Mouse (Mus musculus): ENCODE data around the gene Pex3. TPM values are rescaled to one million over a fixed set of nuclear protein-coding genes. Genes with fewer than 3 reads are reported as not detected.

Pex3 gene
- polyA plus RNA-seq, 1 experiment from 2014 or later: 22.3 TPM

DNA sequence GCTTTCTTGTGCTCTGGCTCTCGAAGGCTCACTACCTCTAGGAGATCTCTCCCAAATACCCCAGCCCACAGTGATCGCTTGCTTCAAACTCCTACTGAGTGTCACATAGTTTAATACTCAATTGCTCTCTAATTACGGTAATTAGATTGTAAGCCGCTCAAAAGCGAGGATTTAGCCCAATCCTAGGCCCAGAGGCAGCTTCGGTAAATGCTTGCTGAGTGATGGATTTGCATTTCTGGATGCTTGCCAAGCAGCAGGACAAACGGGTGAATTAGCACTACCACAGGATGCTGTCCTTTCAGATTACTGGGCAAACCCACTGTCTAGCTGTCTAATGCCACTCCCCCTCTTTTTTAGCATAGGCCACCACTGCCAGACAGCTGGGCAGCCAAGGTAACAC lies 16.9 kb upstream of the Pex3 start:
- peak; percentile 89 for ATAC-seq (ENCODE audit: low FRiP score)
- H3K9ac ChIP-seq: no peak overlapping the region
- no peaks in the 10 kb centered on the region for H3K9me3 ChIP-seq
- H3K4me3 ChIP-seq (replicated peaks): no peak overlapping the region
- peaks cover 16% of the 10 kb centered on the region for H3K4me1 ChIP-seq
- WGBS: 10% methylated on average over 7 of the region's 7 CpGs
- peaks cover 55% of the 10 kb centered on the region for H3K27me3 ChIP-seq
- H3K27ac ChIP-seq: no peak overlapping the region
- H3K36me3 ChIP-seq (replicated peaks): no peaks in the 10 kb centered on the region
- no peak overlapping the region for H3K4me2 ChIP-seq

DNA sequence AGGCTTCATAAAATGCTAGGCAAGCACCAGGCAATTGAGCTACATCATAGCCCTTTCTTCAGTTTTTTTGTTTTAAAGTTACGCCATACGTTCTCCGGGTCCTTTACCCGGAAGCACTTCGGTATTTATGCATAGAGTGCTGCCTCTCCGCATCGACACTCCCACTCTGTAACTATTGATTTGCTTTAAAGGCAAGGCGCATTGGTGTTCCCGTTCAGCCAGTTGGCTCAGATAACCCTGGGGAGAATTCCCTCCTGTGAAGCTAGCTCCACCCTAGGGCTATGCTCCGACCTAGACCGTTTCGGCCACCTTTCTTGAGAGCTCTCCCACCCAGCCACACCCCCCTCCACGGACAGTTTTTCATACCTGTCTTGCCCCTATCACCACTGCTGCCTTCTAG lies 13.5 kb upstream of the Pex3 start:
- no peak overlapping the region for H3K27ac ChIP-seq
- H3K9me3 ChIP-seq: no peaks in the 10 kb centered on the region
- H3K4me2 ChIP-seq: no peak overlapping the region
- WGBS: 73% methylated on average over 13 of the region's 13 CpGs
- no peak overlapping the region for H3K9ac ChIP-seq
- H3K4me1 ChIP-seq: peaks cover 16% of the 10 kb centered on the region
- H3K27me3 ChIP-seq: peaks cover 36% of the 10 kb centered on the region
- H3K4me3 ChIP-seq (replicated peaks): no peak overlapping the region
- no peak for ATAC-seq (ENCODE audit: low FRiP score)
- no peaks in the 10 kb centered on the region; the same call in 1 of the 2 replicates for H3K36me3 ChIP-seq (replicated peaks)

GRCm38 (mm10) chr10:13565080-13565448 lies 12.1 kb upstream of the Pex3 start:
- H3K9me3 ChIP-seq: no peaks in the 10 kb centered on the region
- H3K36me3 ChIP-seq (replicated peaks): peaks cover 6% of the 10 kb centered on the region; the same call in 1 of the 2 replicates
- peaks cover 28% of the 10 kb centered on the region for H3K27me3 ChIP-seq
- no peak overlapping the region for H3K9ac ChIP-seq
- 67% methylated on average over 8 of the region's 8 CpGs for WGBS
- no peak overlapping the region for H3K27ac ChIP-seq
- H3K4me1 ChIP-seq: peaks cover 7% of the 10 kb centered on the region
- H3K4me3 ChIP-seq (replicated peaks): 0 out of 2 replicates have a peak overlapping the region, but pooled peaks have one; percentile 8
- H3K4me2 ChIP-seq: peak overlapping the region; percentile 41
- ATAC-seq (ENCODE audit: low FRiP score): no peak

DNA sequence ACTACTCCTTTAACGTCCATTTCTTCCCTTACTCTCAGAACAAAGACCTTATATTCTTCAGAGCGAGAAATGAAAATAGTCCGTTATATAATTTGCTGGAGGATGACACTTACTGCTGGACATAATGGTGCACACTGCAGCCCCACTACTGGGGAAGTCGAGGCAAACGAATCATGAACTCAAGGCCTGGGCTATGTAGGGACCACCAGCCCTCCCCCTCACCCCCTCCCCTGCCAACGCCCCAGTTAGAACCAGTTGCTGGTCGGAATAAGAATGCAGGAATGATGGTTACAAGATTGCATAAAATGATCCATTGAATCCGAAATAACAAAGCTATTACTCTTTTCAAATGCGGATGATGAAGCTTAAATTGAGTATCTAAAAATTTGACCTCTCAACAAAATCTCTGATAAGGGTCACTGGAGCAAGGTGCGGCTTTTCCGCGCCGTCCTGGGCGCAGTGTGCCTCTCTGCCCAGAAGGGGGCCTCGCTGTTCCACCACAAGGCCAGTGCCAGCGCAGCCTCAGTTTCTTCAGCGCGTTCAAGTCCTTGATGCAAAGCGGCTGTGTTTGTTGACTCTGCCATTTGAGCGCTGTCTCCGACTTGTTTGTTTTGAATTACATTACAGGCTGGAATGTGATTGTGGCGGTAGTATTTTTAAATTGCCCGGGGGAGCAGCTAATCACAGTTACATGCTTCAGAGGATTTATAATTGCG lies 11.6 kb upstream of the Pex3 start:
- H3K27ac ChIP-seq: no peak overlapping the region
- H3K4me3 ChIP-seq (replicated peaks): 0 out of 2 replicates have a peak overlapping the region, but pooled peaks have one; percentile 8
- peak; percentile 63; the same call in 1 of the 2 replicates for ATAC-seq (ENCODE audit: low FRiP score)
- H3K27me3 ChIP-seq: peaks cover 28% of the 10 kb centered on the region
- peaks cover 6% of the 10 kb centered on the region; the same call in 1 of the 2 replicates for H3K36me3 ChIP-seq (replicated peaks)
- H3K4me1 ChIP-seq: 0 out of 2 replicates have a peak, but pooled peaks cover 1% of the 10 kb centered on the region
- no peak overlapping the region for H3K9ac ChIP-seq
- no peaks in the 10 kb centered on the region for H3K9me3 ChIP-seq
- peak overlapping the region; percentile 41 for H3K4me2 ChIP-seq
- WGBS: 28% methylated on average over 24 of the region's 24 CpGs

DNA sequence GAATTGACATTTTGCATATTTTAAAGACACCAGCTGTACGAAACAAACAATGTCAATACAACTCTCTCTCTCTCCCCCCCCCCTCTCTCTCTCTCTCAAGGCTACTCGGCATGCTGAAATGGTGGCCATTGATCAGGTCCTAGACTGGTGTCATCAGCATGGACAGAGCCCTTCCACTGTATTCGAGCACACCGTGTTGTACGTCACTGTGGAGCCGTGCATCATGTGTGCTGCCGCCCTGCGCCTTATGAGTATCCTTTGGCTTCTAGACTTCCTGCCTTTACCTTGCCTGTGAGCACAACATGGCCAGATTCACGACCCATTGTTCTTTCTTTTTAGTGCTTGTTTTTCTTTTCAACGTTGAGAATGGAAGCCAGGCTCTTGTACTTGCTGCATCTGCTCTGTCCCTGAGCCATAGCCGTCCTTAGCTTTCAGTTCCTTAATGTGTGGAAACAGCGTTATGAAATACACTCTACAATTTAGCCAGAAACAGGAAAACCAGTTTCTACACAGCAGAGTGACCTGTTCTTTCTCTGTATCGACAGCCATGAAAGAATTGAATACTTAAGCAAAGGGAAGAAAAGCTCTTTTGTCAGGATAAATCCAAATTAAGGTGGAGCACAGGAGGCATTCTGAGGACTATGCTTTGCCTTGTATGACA lies 7.2 kb upstream of the Pex3 start:
- Histone ChIP-seq H3K4me1 (no peaks in the 10 kb centered on the region), H3K9me3 (no peaks in the 10 kb centered on the region), H3K27ac (no peak overlapping the region), H3K9ac (no peak overlapping the region), H3K4me3 (replicated peaks) (no peak overlapping the region), H3K36me3 (replicated peaks) (peaks cover 6% of the 10 kb centered on the region; the same call in 1 of the 2 replicates), H3K4me2 (no peak overlapping the region), H3K27me3 (no peaks in the 10 kb centered on the region)
- ATAC-seq (ENCODE audit: low FRiP score): no peak
- 91% methylated on average over 13 of the region's 13 CpGs for WGBS

- Histone ChIP-seq H3K9ac (no peak overlapping the region), H3K9me3 (no peaks in the 10 kb centered on the region), H3K4me1 (peaks cover 11% of the 10 kb centered on the region), H3K27ac (no peak overlapping the region), H3K4me3 (replicated peaks) (no peak overlapping the region), H3K27me3 (no peaks in the 10 kb centered on the region), H3K4me2 (no peak overlapping the region), H3K36me3 (replicated peaks) (no peaks in the 10 kb centered on the region)
- ATAC-seq (ENCODE audit: low FRiP score): no peak
- 81% methylated on average over 1 of the region's 1 CpGs for WGBS
These were observed 1.4 kb upstream of the Pex3 start for GRCm38 (mm10) chr10:13554316-13554715.

DNA sequence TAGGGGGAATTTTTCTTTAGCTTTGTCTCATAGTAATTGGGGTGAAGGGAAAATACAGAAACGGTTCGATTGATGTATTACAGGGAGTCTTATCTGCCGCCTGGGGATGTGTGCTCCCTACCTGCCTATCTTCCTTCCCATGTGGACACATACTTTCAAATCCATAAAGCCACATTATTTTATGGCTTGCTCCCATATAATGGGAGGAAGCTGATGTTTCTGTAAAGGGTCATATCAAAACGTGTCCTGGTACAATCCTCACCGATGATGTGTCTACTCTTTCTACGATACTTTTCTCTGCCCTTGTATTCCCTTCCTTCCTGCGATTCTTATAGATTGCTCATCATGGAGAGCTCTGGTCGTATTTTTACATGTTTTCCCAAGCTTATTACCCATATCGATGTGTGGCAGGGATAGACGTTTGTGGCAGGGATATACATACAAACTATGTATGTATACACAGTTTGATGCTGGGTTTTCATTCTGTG lies 600 bp upstream of the Pex3 start:
- peak; percentile 8; the same call in 1 of the 2 replicates for ATAC-seq (ENCODE audit: low FRiP score)
- H3K4me3 ChIP-seq (replicated peaks): peak overlapping the region; percentile 60
- WGBS: 33% methylated on average over 10 of the region's 10 CpGs

GRCm38 (mm10) chr10:13541721-13542120 lies 11.2 kb downstream of the Pex3 start:
- Histone ChIP-seq H3K9me3 (no peaks in the 10 kb centered on the region), H3K27me3 (no peaks in the 10 kb centered on the region), H3K4me1 (no peaks in the 10 kb centered on the region), H3K36me3 (replicated peaks) (peaks cover 13% of the 10 kb centered on the region), H3K4me3 (replicated peaks) (no peak overlapping the region), H3K4me2 (no peak overlapping the region), H3K27ac (no peak overlapping the region), H3K9ac (no peak overlapping the region)
- ATAC-seq (ENCODE audit: low FRiP score): no peak
- 96% methylated on average over 5 of the region's 5 CpGs for WGBS

More for the DNA sequence above, 600 bp upstream of the Pex3 start:
- Histone ChIP-seq H3K9ac (peak overlapping the region; percentile 75), H3K4me2 (peak overlapping the region; percentile 52), H3K36me3 (replicated peaks) (no peaks in the 10 kb centered on the region), H3K9me3 (no peaks in the 10 kb centered on the region), H3K4me1 (peaks cover 11% of the 10 kb centered on the region), H3K27ac (no peak overlapping the region), H3K27me3 (no peaks in the 10 kb centered on the region)

GRCm38 (mm10) chr10:13539769-13540333 lies 13.1 kb downstream of the Pex3 start:
- Histone ChIP-seq H3K27me3 (no peaks in the 10 kb centered on the region), H3K4me2 (no peak overlapping the region), H3K4me3 (replicated peaks) (no peak overlapping the region), H3K36me3 (replicated peaks) (peaks cover 17% of the 10 kb centered on the region), H3K9me3 (no peaks in the 10 kb centered on the region), H3K4me1 (no peaks in the 10 kb centered on the region), H3K9ac (no peak overlapping the region), H3K27ac (no peak overlapping the region)
- WGBS: 96% methylated on average over 7 of the region's 7 CpGs
- no peak for ATAC-seq (ENCODE audit: low FRiP score)

DNA sequence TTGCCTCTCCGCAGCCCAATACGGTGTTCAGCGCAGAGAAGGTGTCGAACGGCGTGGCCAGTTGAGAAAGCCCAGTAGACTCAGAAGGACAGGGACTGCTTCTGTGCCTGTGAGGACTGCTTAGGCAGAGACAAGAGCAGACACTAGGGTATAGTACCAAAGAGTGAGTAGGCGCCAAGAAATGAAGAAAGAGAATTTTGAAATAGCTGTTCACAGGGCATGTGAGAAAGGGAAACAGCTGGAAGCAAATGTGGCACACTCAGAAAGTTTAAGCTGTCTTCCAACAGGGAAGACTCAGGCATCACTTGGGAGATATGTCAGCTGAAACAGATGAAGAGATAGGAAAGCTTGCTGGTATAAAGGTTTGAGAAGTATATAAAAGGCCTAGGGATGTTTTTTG lies 16.2 kb downstream of the Pex3 start:
- no peak overlapping the region for H3K27ac ChIP-seq
- WGBS: 98% methylated on average over 7 of the region's 7 CpGs
- no peak for ATAC-seq (ENCODE audit: low FRiP score)

DNA sequence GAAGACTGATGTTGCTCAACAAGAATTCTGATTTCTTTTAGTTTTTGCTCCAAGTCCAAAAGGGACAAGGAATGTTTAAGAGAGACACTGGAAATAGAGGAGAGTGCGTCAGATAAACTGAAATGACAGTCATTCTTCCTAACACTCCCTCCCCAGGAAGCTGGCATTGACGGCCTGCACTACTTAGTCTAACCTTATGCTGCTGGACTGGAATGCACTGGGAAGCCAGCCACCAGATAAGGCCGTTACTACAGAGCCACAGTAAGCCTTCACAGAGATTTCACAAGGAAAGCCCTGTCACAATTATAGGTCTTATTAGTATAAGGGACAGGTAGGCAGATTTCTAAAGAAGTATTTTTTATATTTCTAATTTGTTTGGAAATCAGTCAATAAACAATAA lies 18.2 kb downstream of the Pex3 start:
- H3K27ac ChIP-seq: no peak overlapping the region
- no peak overlapping the region for H3K4me2 ChIP-seq
- peaks cover 33% of the 10 kb centered on the region for H3K36me3 ChIP-seq (replicated peaks)
- 90% methylated on average over 3 of the region's 3 CpGs for WGBS
- H3K4me1 ChIP-seq: no peaks in the 10 kb centered on the region
- H3K9me3 ChIP-seq: no peaks in the 10 kb centered on the region
- no peak overlapping the region for H3K9ac ChIP-seq
- ATAC-seq (ENCODE audit: low FRiP score): no peak
- H3K27me3 ChIP-seq: no peaks in the 10 kb centered on the region
- no peak overlapping the region for H3K4me3 ChIP-seq (replicated peaks)

More for the DNA sequence above, 16.2 kb downstream of the Pex3 start:
- Histone ChIP-seq H3K27me3 (no peaks in the 10 kb centered on the region), H3K4me3 (replicated peaks) (no peak overlapping the region), H3K4me2 (no peak overlapping the region), H3K4me1 (no peaks in the 10 kb centered on the region), H3K9me3 (no peaks in the 10 kb centered on the region), H3K9ac (no peak overlapping the region), H3K36me3 (replicated peaks) (peaks cover 26% of the 10 kb centered on the region)

- no peak overlapping the region for H3K9ac ChIP-seq
- no peaks in the 10 kb centered on the region for H3K27me3 ChIP-seq
- 87% methylated on average over 4 of the region's 4 CpGs for WGBS
- H3K9me3 ChIP-seq: no peaks in the 10 kb centered on the region
- H3K4me1 ChIP-seq: no peaks in the 10 kb centered on the region
- no peak overlapping the region for H3K4me2 ChIP-seq
- no peak overlapping the region for H3K27ac ChIP-seq
- peaks cover 27% of the 10 kb centered on the region for H3K36me3 ChIP-seq (replicated peaks)
- H3K4me3 ChIP-seq (replicated peaks): no peak overlapping the region
- ATAC-seq (ENCODE audit: low FRiP score): no peak
These were observed 24.8 kb downstream of the Pex3 start for GRCm38 (mm10) chr10:13528155-13528554.

Measured in forebrain, embryonic 12.5 days (tissue).